Mouse (Mus musculus): ENCODE measurements around the gene Npepps.

DNA sequence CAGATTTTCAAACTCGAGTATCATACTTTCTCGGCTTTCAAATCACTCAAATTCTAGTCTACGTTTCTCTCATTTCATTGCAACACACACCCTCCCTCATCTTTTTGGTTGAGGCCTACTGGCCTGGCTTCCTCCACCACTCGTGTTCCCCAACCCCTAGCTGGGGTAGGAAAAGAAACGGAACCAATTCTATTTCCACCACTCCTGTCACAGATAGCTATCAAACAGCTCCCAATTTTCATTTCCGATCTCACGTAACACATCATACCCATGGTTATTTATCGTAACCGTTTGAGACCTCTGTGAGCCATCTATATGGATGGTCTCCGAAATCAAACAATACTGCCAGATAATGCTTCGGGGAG is 1.4 kb downstream of the Npepps start:
- TF ChIP-seq HCFC1 (IDR thresholded peaks at IDR 0.05; ENCODE audit: low read depth, low read length) (no peak), E2F4 (IDR thresholded peaks at IDR 0.05; ENCODE audit: borderline replicate concordance, low read depth, low read length) (no peak), CHD2 (IDR thresholded peaks at IDR 0.05; ENCODE audit: low read length) (no peak; the same call in 1 of the 2 replicates), CTCF (IDR thresholded peaks at IDR 0.05 in 2 of 3, conservative IDR thresholded peaks at IDR 0.05 in 1 of 3; ENCODE audit: control insufficient read depth in 1 of 3, insufficient read depth in 1 of 3, low read depth in 2 of 3, low read length in 3 of 3, poor library complexity in 1 of 3, severe bottlenecking in 1 of 3) (no peak), GATA1 (IDR thresholded peaks at IDR 0.05; ENCODE audit: low read depth, low read length) (peak; percentile 62), BHLHE40 (IDR thresholded peaks at IDR 0.05; ENCODE audit: borderline replicate concordance, low read depth, low read length) (no peak), TAL1 (IDR thresholded peaks at IDR 0.05; ENCODE audit: low read length) (no peak), TBP (IDR thresholded peaks at IDR 0.05; ENCODE audit: low read depth, low read length) (0 out of 2 replicates have a peak, but pooled peaks have one; percentile 3)

Data from MEL (cell line).